Mouse (Mus musculus): ENCODE measurements at regions not wholly inside any gene's neighbourhood (a gene's known extent, or its start where the extent isn't known, plus 50 kb on each side); places are given as distances from the start of the nearest gene placed in this dataset.
"Not testable (repeated sequence)": the region's sequence is repeated elsewhere in the genome, so short reads cannot be mapped to it uniquely, and the experiment has no call there.

GRCm38 (mm10) chr4:89621260-89621659 lies 58.0 kb upstream of the Dmrta1 start:
- Histone ChIP-seq H3K27ac (no peak overlapping the region), H3K27me3 (no peaks in the 10 kb centered on the region), H3K4me2 (no peak overlapping the region), H3K4me3 (replicated peaks) (no peak overlapping the region), H3K4me1 (0 out of 2 replicates have a peak, but pooled peaks cover 9% of the 10 kb centered on the region), H3K9ac (no peak overlapping the region), H3K9me3 (no peaks in the 10 kb centered on the region), H3K36me3 (replicated peaks) (no peaks in the 10 kb centered on the region)
- WGBS, result 49% methylated on average over 7 of the region's 7 CpGs
- no peak for ATAC-seq (ENCODE audit: low FRiP score)

GRCm38 (mm10) chr4:89604721-89605120 lies 74.5 kb upstream of the Dmrta1 start:
- no peaks in the 10 kb centered on the region for H3K36me3 ChIP-seq (replicated peaks)
- no peak for ATAC-seq (ENCODE audit: low FRiP score)
- no peak overlapping the region for H3K4me3 ChIP-seq (replicated peaks)
- no peak overlapping the region for H3K4me2 ChIP-seq
- H3K4me1 ChIP-seq, result no peaks in the 10 kb centered on the region
- H3K9ac ChIP-seq, result no peak overlapping the region
- no peaks in the 10 kb centered on the region for H3K27me3 ChIP-seq
- 65% methylated on average over 1 of the region's 1 CpGs for WGBS
- no peak overlapping the region for H3K27ac ChIP-seq
- no peaks in the 10 kb centered on the region for H3K9me3 ChIP-seq

GRCm38 (mm10) chr4:89575529-89575928 lies 103.7 kb upstream of the Dmrta1 start:
- Histone ChIP-seq H3K4me3 (replicated peaks) (no peak overlapping the region), H3K36me3 (replicated peaks) (no peaks in the 10 kb centered on the region), H3K4me1 (no peaks in the 10 kb centered on the region), H3K9me3 (no peaks in the 10 kb centered on the region), H3K4me2 (no peak overlapping the region), H3K27ac (no peak overlapping the region), H3K27me3 (no peaks in the 10 kb centered on the region), H3K9ac (no peak overlapping the region)
- peak; percentile 87 for ATAC-seq (ENCODE audit: low FRiP score)
- 16% methylated on average over 10 of the region's 10 CpGs for WGBS

GRCm38 (mm10) chr4:89554711-89555466 lies 124.3 kb upstream of the Dmrta1 start:
- Histone ChIP-seq H3K27ac (no peak overlapping the region), H3K27me3 (no peaks in the 10 kb centered on the region), H3K4me1 (no peaks in the 10 kb centered on the region), H3K4me3 (replicated peaks) (no peak overlapping the region), H3K36me3 (replicated peaks) (no peaks in the 10 kb centered on the region), H3K9ac (no peak overlapping the region), H3K4me2 (no peak overlapping the region), H3K9me3 (no peaks in the 10 kb centered on the region)
- ATAC-seq (ENCODE audit: low FRiP score), result no peak
- WGBS, result 77% methylated on average over 7 of the region's 7 CpGs

- Histone ChIP-seq H3K9ac (no peak overlapping the region), H3K4me1 (no peaks in the 10 kb centered on the region), H3K4me3 (replicated peaks) (no peak overlapping the region), H3K36me3 (replicated peaks) (no peaks in the 10 kb centered on the region), H3K9me3 (no peaks in the 10 kb centered on the region), H3K4me2 (no peak overlapping the region), H3K27me3 (no peaks in the 10 kb centered on the region), H3K27ac (no peak overlapping the region)
- WGBS, result 74% methylated on average over 6 of the region's 6 CpGs
- ATAC-seq (ENCODE audit: low FRiP score), result no peak
These were observed 126.7 kb upstream of the Dmrta1 start for GRCm38 (mm10) chr4:89552556-89552955.

- Histone ChIP-seq H3K4me1 (no peaks in the 10 kb centered on the region), H3K9me3 (no peaks in the 10 kb centered on the region), H3K9ac (no peak overlapping the region), H3K27ac (no peak overlapping the region), H3K4me3 (replicated peaks) (no peak overlapping the region), H3K36me3 (replicated peaks) (no peaks in the 10 kb centered on the region), H3K27me3 (no peaks in the 10 kb centered on the region), H3K4me2 (no peak overlapping the region)
- no peak for ATAC-seq (ENCODE audit: low FRiP score)
- 94% methylated on average over 2 of the region's 2 CpGs for WGBS
These were observed 128.7 kb upstream of the Dmrta1 start for GRCm38 (mm10) chr4:89550515-89550914.

GRCm38 (mm10) chr4:89532462-89532861 lies 146.8 kb upstream of the Dmrta1 start:
- ATAC-seq (ENCODE audit: low FRiP score), result no peak
- H3K9me3 ChIP-seq, result no peaks in the 10 kb centered on the region
- no peaks in the 10 kb centered on the region for H3K4me1 ChIP-seq
- no peaks in the 10 kb centered on the region for H3K36me3 ChIP-seq (replicated peaks)
- 7% methylated on average over 4 of the region's 4 CpGs for WGBS
- H3K4me2 ChIP-seq, result no peak overlapping the region
- H3K27me3 ChIP-seq, result peaks cover 9% of the 10 kb centered on the region; the same call in 1 of the 2 replicates
- no peak overlapping the region for H3K9ac ChIP-seq
- no peak overlapping the region for H3K27ac ChIP-seq
- H3K4me3 ChIP-seq (replicated peaks), result no peak overlapping the region

- Histone ChIP-seq H3K9me3 (no peaks in the 10 kb centered on the region), H3K27me3 (peaks cover 23% of the 10 kb centered on the region), H3K9ac (no peak overlapping the region), H3K4me2 (no peak overlapping the region), H3K36me3 (replicated peaks) (no peaks in the 10 kb centered on the region), H3K4me3 (replicated peaks) (no peak overlapping the region), H3K27ac (no peak overlapping the region), H3K4me1 (no peaks in the 10 kb centered on the region)
- 88% methylated on average over 5 of the region's 5 CpGs for WGBS
- no peak for ATAC-seq (ENCODE audit: low FRiP score)
These were observed 149.0 kb upstream of the Dmrta1 start for GRCm38 (mm10) chr4:89530050-89530911.

- H3K9me3 ChIP-seq, result no peaks in the 10 kb centered on the region
- no peak for ATAC-seq (ENCODE audit: low FRiP score)
- H3K27ac ChIP-seq, result no peak overlapping the region
- H3K36me3 ChIP-seq (replicated peaks), result no peaks in the 10 kb centered on the region
- no peak overlapping the region for H3K9ac ChIP-seq
- H3K27me3 ChIP-seq, result peaks cover 35% of the 10 kb centered on the region
- WGBS, result 41% methylated on average over 1 of the region's 1 CpGs
- no peak overlapping the region for H3K4me3 ChIP-seq (replicated peaks)
- H3K4me1 ChIP-seq, result peaks cover 4% of the 10 kb centered on the region; the same call in 1 of the 2 replicates
- no peak overlapping the region for H3K4me2 ChIP-seq
These were observed 151.3 kb upstream of the Dmrta1 start for GRCm38 (mm10) chr4:89527966-89528365.

- Histone ChIP-seq H3K4me1 (peaks cover 4% of the 10 kb centered on the region; the same call in 1 of the 2 replicates), H3K9me3 (no peaks in the 10 kb centered on the region), H3K36me3 (replicated peaks) (no peaks in the 10 kb centered on the region), H3K9ac (no peak overlapping the region), H3K4me3 (replicated peaks) (no peak overlapping the region), H3K27ac (no peak overlapping the region), H3K4me2 (no peak overlapping the region), H3K27me3 (peaks cover 35% of the 10 kb centered on the region)
- WGBS, result 71% methylated on average over 7 of the region's 7 CpGs
- ATAC-seq (ENCODE audit: low FRiP score), result no peak
These were observed 151.9 kb upstream of the Dmrta1 start for GRCm38 (mm10) chr4:89527326-89527725.

- H3K4me1 ChIP-seq; ATAC-seq (ENCODE audit: low FRiP score); H3K36me3 ChIP-seq (replicated peaks); H3K27ac ChIP-seq; H3K9ac ChIP-seq; H3K4me3 ChIP-seq (replicated peaks); H3K4me2 ChIP-seq; H3K9me3 ChIP-seq: not testable (repeated sequence)
- WGBS, result 62% methylated on average over 4 of the region's 4 CpGs
- H3K27me3 ChIP-seq, result peaks cover 38% of the 10 kb centered on the region
These were observed 153.7 kb upstream of the Dmrta1 start for GRCm38 (mm10) chr4:89525525-89525924.

- Histone ChIP-seq H3K4me1 (peaks cover 4% of the 10 kb centered on the region; the same call in 1 of the 2 replicates), H3K27me3 (peaks cover 38% of the 10 kb centered on the region), H3K9ac (peak overlapping the region; percentile 59), H3K27ac (no peak overlapping the region), H3K4me3 (replicated peaks) (peak overlapping the region; percentile 48), H3K36me3 (replicated peaks) (no peaks in the 10 kb centered on the region), H3K4me2 (peak overlapping the region; percentile 77), H3K9me3 (no peaks in the 10 kb centered on the region)
- peak; percentile 78 for ATAC-seq (ENCODE audit: low FRiP score)
- 1% methylated on average over 40 of the region's 40 CpGs for WGBS
These were observed 154.7 kb upstream of the Dmrta1 start for GRCm38 (mm10) chr4:89524260-89525200.
